Mouse (Mus musculus): Measurements from ENCODE around the gene Wipf1.

Gene Wipf1

DNA sequence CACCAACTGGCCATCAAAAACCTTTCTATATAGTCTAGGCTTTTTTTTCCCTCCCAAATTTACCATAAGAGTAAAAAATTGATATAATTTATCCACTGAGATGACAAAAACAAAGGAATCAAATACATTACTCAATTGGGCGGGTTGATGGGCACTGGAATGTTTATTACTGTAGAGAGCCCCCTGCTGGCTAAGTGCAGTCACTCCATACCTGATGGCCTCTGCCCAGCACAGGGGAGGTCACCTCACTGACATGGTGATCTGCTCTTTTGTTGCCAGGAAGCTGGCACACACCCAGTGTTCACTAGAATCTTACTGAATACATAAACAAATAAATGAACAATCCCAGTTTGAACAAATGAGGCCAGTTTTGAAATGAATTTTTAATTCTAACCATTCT is 102.2 kb downstream of the Wipf1 start:
- DNase-seq: peak; percentile 59

GRCm38 (mm10) chr2:73425822-73426221 is 103.7 kb downstream of the Wipf1 start:
- DNase-seq: no peak

GRCm38 (mm10) chr2:73419730-73420129 is 109.8 kb downstream of the Wipf1 start:
- no peak for DNase-seq

DNA sequence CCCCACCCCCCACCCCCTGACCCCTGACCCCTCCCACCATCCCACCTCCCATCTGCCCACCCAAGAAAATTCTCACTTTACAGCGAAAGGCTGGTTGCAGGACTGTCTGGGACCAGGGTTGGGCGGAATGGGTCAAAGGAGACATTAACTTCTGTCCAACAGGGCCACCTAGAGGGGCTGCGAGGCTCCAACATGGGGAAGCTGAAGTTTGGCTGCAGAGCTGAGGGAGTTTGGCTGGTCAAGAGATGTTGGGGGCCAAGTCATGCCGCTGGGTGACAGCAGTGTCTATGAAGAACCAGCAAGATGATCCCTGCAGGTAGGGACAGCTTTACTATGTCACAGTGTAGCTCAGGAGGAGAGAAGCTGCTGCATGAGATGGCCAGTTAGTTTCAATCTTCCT is 110.2 kb downstream of the Wipf1 start:
- peak; percentile 35 for DNase-seq

- DNase-seq: peak; percentile 33
Observed at GRCm38 (mm10) chr2:73415892-73416291, 113.6 kb downstream of the Wipf1 start.

- no peak for DNase-seq
Observed at GRCm38 (mm10) chr2:73410076-73410475, 119.5 kb downstream of the Wipf1 start.

- DNase-seq: no peak
Observed at GRCm38 (mm10) chr2:73407662-73408061, 121.9 kb downstream of the Wipf1 start.

GRCm38 (mm10) chr2:73406336-73406915 is 123.1 kb downstream of the Wipf1 start:
- no peak for DNase-seq

GRCm38 (mm10) chr2:73404980-73405379 is 124.6 kb downstream of the Wipf1 start:
- DNase-seq: no peak

DNA sequence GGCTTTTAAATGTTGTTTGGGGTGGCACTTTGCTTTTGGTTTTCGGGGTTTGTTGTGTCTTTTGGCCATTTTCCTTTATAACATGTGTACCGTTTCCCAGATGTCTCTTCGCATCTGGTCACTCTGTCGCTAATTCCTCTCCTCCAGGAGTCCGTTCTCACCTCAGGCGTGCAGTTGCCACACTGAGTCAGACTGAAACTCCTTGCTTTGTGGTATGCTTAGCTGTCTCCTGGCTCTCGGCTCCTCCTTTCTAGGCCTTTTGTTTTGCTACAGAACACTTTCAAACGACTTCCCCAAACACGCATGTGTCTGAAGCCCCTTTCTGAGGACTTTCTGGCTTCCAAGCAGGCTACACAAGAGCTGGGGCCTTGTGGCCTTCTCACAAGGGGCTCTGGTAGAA is 125.1 kb downstream of the Wipf1 start:
- DNase-seq: no peak

DNA sequence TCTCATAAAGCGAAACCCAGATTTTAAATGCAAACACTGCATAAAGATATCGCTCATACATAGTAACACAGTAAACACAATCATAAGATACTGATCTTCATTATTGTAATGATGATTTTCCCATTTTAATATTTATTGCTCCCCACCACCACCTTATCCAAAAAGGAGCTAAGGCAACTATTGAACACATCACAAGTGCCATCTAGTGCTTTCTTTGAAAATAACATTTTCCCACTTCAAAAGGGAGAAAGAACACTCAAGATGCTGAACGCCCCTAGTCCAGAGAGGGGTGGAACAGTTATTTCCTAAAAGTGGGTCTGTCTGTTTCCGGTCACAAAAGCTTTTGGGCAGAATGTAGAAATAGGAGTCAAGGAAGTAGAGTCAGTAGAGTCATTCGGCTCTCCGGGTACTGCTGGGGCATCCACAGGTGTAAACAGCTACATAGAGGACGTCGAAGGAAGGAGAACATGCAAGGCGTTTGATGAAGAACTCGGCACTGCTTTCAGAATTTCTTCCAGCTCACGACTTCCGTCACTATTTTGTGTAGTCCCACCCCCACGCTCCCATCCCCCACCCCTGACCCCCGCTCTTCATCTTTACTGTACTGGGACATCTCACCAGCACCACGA is 126.0 kb downstream of the Wipf1 start:
- no peak for DNase-seq

DNA sequence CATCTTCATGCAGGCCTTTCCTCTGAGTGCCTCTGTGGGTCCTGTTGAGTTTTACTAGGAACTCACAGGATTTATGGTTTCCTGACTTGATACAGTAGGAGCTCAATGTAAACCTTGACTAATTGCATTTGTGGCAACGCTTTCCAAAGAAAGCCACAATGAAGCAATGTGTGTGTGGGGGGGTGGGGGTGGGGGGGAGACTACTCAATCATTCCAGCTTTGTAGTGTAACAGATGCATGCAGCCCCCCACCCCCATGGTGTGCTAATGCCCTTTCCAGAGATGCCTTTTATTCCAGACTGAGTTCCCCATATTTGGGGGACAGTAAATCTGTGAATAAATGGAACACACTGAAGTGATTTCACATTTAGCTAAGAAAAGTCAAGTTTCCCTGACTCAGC is 127.8 kb downstream of the Wipf1 start:
- DNase-seq: no peak

DNA sequence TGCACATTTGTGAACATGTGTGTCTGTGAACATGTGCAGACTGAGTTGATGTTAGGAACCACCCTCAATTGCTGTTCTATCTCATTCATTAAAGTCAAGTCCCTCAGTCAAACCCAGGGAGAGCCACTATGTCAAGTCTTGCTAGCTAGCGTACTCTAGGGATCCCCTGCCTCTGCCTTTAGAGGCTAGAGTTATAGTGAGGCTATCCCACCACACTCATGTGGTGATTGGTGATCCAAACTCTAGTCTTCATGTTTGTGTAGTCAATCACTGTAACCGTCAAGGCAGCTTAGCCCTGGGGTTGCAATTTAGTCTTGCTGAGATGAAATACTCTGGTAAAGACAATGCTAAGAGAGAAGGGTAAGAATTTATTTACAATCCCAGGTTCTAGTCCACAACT is 132.1 kb downstream of the Wipf1 start:
- no peak for DNase-seq

GRCm38 (mm10) chr2:73396828-73397325 is 132.7 kb downstream of the Wipf1 start:
- DNase-seq: no peak

GRCm38 (mm10) chr2:73395516-73395915 is 134.0 kb downstream of the Wipf1 start:
- no peak for DNase-seq

- no peak for DNase-seq
Observed at GRCm38 (mm10) chr2:73394476-73394875, 135.1 kb downstream of the Wipf1 start.

DNA sequence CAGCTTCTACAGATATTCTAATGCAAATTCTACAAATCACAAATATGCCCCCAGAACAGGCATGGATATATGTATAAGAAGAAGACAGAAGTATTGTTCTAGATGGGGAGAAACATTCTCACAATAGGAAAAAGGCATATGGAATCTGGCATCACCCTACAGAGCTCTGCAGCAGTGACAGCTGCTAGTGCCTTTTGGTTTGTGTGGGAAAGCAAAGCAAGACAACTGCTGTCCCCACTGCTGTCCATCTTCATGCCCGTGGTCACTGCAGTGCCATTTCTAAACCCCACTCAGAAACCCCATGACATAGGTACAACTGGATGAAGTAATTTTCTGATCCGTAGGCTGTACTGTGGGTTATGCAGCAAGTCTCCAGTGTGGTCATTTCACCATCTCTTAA is 136.8 kb downstream of the Wipf1 start:
- no peak for DNase-seq

DNA sequence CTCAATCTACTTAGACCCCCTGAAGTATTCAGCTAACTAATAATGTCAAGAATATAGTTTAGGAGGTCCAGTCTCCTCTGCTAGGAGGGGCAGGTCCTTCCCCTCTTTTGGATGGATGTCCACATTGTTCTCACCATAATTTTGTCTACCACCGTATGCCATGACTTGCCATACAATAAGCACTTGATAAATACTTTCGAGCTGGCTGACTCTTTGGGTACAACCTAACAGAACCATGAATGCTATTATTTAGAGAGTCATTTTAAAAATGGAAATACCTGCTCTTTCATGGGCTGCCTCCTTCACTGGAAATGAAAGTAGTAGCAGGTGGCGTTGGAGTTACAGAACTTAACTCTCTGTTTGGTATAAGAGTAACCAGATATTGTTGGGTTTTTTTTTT is 139.6 kb downstream of the Wipf1 start:
- no peak for DNase-seq

GRCm38 (mm10) chr2:73387806-73388205 is 141.7 kb downstream of the Wipf1 start:
- DNase-seq: no peak

GRCm38 (mm10) chr2:73386356-73387046 is 143.0 kb downstream of the Wipf1 start, which contains the start of gene Gpr155:
Gene Gpr155, minus strand, starts transcription at chr2:73386572.
- DNase-seq: peak; percentile 99

DNA sequence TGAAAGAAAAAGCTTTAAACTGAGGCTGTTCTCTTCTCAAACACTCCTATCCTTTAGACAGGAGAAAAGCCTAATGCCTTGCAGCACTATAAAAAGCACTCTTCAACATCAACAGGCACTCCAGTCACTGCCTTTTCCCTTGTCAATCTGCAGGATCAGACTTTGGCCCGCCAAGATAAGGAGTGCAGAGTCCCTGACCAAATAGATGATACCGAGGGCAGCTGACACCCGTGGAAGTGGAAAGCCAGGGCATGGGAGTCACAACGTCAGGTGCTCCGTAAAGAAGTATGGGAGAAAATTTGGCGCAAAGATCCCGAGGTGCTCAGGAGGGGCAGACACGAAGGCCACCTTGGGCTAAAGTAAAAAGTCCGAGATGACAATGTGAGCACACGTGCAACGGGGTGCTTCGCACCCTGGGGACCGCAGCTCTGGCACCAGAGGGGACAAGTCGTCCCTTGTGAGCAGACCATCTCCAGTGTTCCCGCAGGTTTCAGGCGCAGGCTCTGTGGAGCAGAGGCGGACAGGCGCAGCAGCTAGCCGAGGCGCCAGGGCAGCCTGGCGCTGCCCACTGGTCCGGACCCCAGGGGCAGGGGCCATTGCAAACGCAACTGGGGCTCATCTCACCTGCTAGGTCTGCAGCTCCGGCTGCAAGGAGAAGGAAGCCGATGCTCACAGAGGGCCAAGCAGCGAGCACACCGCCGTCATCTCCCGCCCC is 143.7 kb downstream of the Wipf1 start:
- DNase-seq: no peak

DNA sequence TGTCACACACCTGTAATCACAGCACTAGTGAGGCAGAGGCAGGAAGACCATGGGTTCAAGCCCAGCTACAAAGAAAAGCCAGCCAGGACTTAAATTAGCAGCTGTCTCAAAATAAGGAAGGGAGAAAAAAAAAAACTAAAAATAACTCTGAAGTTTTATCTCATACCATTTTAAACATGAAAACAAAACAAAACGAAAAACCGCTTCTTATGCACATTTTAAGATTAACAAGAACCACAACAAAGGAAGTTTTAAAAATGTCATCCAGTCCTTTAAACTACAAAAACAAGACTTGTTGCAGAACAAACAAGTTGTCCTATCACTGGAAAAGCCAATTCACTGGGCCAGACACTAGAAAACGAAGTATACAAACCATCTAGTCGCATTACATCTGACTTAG is 144.4 kb downstream of the Wipf1 start:
- DNase-seq: no peak

GRCm38 (mm10) chr2:73380298-73380975 is 149.1 kb downstream of the Wipf1 start:
- no peak for DNase-seq
